Mouse (Mus musculus): ENCODE data around the gene Pik3ca. TPM values are rescaled to one million over a fixed set of nuclear protein-coding genes. Genes with fewer than 3 reads are reported as not detected.

The Pik3ca gene
- polyA plus RNA-seq, 1 experiment from 2014 or later: 16.7 TPM

DNA sequence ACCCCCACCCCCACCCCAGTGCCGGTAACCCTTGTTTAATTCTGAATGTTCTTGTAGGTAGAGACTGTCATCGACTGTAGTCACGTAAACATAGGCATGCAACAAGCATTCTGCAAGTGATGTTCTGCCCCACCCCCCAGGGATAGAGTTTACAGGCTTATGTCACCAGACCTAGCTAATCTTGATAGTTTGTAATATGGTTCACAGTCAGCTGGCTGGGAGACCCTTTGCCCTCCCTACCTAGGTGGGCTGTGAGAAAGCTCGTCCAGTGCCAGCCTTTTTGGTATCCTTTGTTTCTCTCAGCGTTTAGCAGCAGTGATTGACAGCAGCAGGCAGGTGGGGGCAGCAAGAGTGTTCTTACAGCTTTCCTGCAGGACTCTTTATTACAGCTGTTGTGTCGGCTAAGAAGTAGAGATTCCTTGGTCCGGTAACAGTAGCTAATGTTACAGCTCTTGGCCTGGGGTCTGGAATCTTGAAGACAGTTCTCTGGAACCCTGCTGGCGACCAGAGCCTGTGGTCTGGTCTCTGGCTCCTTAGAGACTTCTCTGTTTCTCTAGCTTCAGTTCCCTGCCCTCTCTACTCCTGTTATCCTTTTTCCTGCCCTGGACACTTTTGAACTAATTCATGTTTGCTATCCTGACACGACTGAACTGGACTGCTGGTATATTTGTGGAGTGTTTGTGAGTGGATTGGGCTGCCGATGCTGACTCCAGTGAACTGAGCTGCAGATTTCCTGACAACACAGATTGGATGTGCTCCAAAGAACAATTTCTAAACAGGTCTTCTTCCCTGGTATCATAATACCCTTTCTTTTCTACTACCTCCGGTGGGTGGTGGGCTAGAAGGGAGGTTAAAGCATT is 109.1 kb downstream of the Pik3ca start:
- 61% methylated on average over 11 of the region's 11 CpGs for WGBS
- ATAC-seq (replicated peaks; ENCODE audit: low FRiP score, low TSS enrichment, low read depth) (no peak), DNase-seq (ENCODE audit: low spot score) (no peak)

DNA sequence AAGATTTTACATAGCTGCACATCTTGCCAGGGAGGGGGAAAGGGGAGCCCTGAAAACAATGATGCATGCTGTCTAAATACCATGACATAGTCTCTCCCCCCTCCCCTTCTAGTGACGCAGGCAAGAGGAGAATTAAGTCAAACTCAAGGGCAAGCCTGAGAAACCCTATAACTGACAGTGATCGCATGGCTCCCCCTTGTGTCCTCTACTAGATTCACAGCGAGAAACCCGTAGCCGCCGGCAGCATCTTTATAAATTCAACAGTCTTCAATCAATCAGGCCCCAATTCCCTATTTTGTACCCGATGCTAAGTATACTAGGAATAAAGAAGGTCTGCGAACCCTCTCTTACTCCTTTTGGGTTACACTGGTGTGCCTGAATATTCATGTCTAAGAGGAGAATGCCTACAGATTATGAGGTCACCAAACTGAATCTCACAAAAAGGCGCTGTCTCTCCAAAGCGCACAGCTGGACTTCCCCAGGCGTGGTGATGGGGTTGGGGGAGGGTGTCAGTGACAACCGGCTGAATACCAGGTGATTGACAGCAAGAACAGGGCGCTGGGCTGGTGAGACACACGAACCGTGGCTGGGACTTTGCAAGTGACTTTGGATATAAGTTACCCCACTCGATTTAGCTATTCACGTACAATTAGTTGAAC is 111.3 kb downstream of the Pik3ca start:
- ATAC-seq (replicated peaks; ENCODE audit: low FRiP score, low TSS enrichment, low read depth) (no peak), DNase-seq (ENCODE audit: low spot score) (peak; percentile 82)
- 4% methylated on average over 17 of the region's 17 CpGs for WGBS
- 0 out of 2 replicates have a peak, but pooled peaks cover 8% of the 10 kb centered on the region for H3K36me3 ChIP-seq (ENCODE audit: control insufficient read depth, insufficient read depth, low read length)
- no peak overlapping the region for H3K4me3 ChIP-seq (ENCODE audit: low read depth, low read length)
- H3K9ac ChIP-seq (ENCODE audit: low read length): no peak overlapping the region
- no peak overlapping the region for H3K27ac ChIP-seq (ENCODE audit: low read depth)
- no peaks in the 10 kb centered on the region for H3K27me3 ChIP-seq (replicated peaks; ENCODE audit: control insufficient read depth, insufficient read depth, low read length)
- H3K9me3 ChIP-seq (ENCODE audit: control insufficient read depth, low read length): no peaks in the 10 kb centered on the region
- H3K4me2 ChIP-seq (ENCODE audit: low read length): peak overlapping the region; percentile 84
- peaks cover 17% of the 10 kb centered on the region for H3K4me1 ChIP-seq (replicated peaks; ENCODE audit: control insufficient read depth, insufficient read depth, low read length)

More for the DNA sequence above, 109.1 kb downstream of the Pik3ca start:
- Histone ChIP-seq H3K4me3 (ENCODE audit: low read depth, low read length) (no peak overlapping the region), H3K9me3 (ENCODE audit: control insufficient read depth, low read length) (no peaks in the 10 kb centered on the region), H3K4me1 (replicated peaks; ENCODE audit: control insufficient read depth, insufficient read depth, low read length) (peaks cover 9% of the 10 kb centered on the region; the same call in 1 of the 2 replicates), H3K27ac (ENCODE audit: low read depth) (no peak overlapping the region), H3K27me3 (replicated peaks; ENCODE audit: control insufficient read depth, insufficient read depth, low read length) (no peaks in the 10 kb centered on the region), H3K9ac (ENCODE audit: low read length) (no peak overlapping the region), H3K36me3 (ENCODE audit: control insufficient read depth, insufficient read depth, low read length) (no peaks in the 10 kb centered on the region), H3K4me2 (ENCODE audit: low read length) (no peak overlapping the region)

DNA sequence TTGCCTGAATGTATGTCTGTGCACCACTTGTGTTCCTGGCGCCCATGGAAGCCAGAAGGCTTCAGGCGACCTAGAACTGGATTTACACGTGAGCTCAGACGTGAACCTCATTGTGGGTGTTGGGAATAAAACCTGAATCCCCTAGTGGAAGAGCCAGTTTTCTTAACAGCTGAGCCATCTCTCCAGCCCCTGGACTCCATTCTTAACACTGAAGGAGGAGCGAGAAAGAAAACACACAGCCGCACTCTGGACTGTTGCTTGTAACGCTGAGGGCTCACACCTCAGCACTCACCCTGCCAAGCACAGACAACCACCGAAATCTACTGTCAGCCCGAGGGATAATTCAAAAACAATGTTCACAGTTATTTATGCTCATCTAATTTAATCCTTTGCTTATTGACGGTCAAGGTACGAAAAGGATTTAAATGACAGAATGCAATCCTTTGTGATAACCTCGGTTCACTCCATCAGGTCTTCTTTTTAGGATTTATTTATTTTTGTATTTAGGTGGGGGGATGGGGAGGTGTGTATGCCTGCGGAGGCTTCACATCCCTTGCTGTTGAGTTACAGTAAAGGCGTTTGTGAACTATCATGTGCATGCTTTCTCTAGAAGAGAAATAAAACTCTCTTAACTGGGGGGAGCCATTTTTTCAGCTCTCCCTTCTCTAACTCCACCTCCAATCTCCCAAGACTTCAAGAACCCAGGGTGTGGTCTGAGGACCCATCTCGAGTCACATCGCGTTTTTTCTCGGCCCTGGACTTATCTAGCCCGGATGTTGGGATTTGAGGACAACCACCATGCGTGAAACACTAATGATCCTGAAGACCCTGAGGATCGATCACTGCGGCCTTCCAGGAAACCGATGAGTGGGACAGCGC is 112.3 kb downstream of the Pik3ca start, which contains the start of gene Zfp639:
Gene Zfp639 (plus strand): TSS at position 764 of the 879 bp plus-strand sequence.
- peak within 1 kb of the TSS; percentile 95 for H3K9ac ChIP-seq (ENCODE audit: low read length)
- no peaks in the 10 kb centered on the region for H3K27me3 ChIP-seq (replicated peaks; ENCODE audit: control insufficient read depth, insufficient read depth, low read length)
- no peak for DNase-seq (ENCODE audit: low spot score)
- H3K36me3 ChIP-seq (ENCODE audit: control insufficient read depth, insufficient read depth, low read length): peaks cover 15% of the 10 kb centered on the region
- H3K27ac ChIP-seq (ENCODE audit: low read depth): peak within 1 kb of the TSS; percentile 55
- no peaks in the 10 kb centered on the region for H3K9me3 ChIP-seq (ENCODE audit: control insufficient read depth, low read length)
- WGBS: 6% methylated on average over 24 of the region's 24 CpGs
- peak within 1 kb of the TSS; percentile 87 for H3K4me3 ChIP-seq (ENCODE audit: low read depth, low read length)
- peak within 1 kb of the TSS; percentile 84 for H3K4me2 ChIP-seq (ENCODE audit: low read length)
- ATAC-seq (replicated peaks; ENCODE audit: low FRiP score, low TSS enrichment, low read depth): no peak; the same call in 1 of the 2 replicates
- peaks cover 17% of the 10 kb centered on the region for H3K4me1 ChIP-seq (replicated peaks; ENCODE audit: control insufficient read depth, insufficient read depth, low read length)

DNA sequence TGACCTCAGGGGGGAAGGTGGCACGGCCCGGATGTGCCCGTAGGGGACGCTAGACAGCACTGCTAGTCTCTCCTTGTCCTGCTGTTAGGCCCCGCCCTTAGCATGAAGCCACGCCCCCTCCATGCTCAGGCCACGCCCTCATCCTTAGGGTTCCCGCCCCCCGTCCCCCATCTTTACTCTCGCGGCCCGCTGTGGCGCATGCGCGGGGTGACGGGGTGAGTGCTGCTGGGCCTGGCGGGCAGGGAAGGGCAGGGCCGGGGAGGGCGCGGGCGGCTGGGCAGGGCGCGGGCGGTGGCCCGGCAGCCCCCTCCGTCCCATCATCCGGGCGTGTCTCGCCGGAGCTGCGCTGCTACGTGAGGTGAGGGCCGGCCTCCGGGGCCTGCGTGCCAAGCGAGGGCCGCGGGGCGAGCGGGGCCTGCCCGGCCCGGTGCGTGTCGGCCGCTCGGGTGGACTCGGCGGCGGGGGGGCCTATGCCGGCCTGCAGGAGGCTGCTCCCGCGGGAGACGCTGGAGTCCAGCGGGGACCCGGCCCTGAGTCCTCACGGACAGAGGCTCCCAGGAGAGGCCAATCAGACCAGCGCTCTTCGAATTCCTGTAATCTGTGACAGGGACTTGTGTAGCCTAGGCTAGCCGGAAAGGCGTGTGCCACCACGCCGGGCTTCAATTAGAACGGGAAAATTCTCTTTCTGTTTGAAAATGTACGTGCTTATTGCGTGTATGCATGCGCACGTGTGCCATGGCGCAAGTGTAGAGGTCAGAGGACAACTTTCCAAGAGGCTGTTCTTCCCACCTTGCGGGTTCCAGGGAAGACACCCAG is 113.1 kb downstream of the Pik3ca start:
- DNase-seq (ENCODE audit: low spot score): peak; percentile 99
- peak; percentile 96 for ATAC-seq (replicated peaks; ENCODE audit: low FRiP score, low TSS enrichment, low read depth)
- peak overlapping the region; percentile 95 for H3K9ac ChIP-seq (ENCODE audit: low read length)
- H3K4me2 ChIP-seq (ENCODE audit: low read length): peak overlapping the region; percentile 84
- peaks cover 22% of the 10 kb centered on the region for H3K36me3 ChIP-seq (ENCODE audit: control insufficient read depth, insufficient read depth, low read length)
- peaks cover 17% of the 10 kb centered on the region for H3K4me1 ChIP-seq (replicated peaks; ENCODE audit: control insufficient read depth, insufficient read depth, low read length)
- H3K4me3 ChIP-seq (ENCODE audit: low read depth, low read length): peak overlapping the region; percentile 87
- H3K9me3 ChIP-seq (ENCODE audit: control insufficient read depth, low read length): no peaks in the 10 kb centered on the region
- H3K27ac ChIP-seq (ENCODE audit: low read depth): peak overlapping the region; percentile 55
- under 1% methylated on average over 57 of the region's 69 CpGs for WGBS
- H3K27me3 ChIP-seq (replicated peaks; ENCODE audit: control insufficient read depth, insufficient read depth, low read length): no peaks in the 10 kb centered on the region

DNA sequence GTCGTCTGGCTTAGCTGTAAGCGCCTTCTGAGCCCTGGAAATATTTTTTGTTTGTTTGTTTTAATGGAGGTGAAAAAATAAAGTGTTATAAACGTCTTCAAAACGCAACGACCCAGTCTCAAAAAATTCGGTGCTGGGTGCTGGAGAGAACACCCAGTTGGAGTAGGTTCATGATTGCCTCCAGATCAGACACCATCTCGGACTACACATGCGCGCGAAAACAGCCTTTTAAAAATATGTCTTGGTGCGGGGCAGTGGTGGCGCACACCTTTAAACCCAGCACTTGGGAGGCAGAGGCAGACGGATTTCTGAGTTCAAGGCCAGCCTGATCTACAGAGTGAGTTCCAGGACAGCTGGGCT is 113.7 kb downstream of the Pik3ca start:
- whole genome bisulfite sequencing: 3% methylated on average over 13 of the region's 13 CpGs
- DNase-seq (ENCODE audit: low spot score) (no peak), ATAC-seq (replicated peaks; ENCODE audit: low FRiP score, low TSS enrichment, low read depth) (no peak)
- peaks cover 17% of the 10 kb centered on the region for H3K4me1 ChIP-seq (replicated peaks; ENCODE audit: control insufficient read depth, insufficient read depth, low read length)
- peak overlapping the region; percentile 95 for H3K9ac ChIP-seq (ENCODE audit: low read length)
- peak overlapping the region; percentile 87 for H3K4me3 ChIP-seq (ENCODE audit: low read depth, low read length)
- H3K36me3 ChIP-seq (ENCODE audit: control insufficient read depth, insufficient read depth, low read length): peaks cover 28% of the 10 kb centered on the region
- H3K27ac ChIP-seq (ENCODE audit: low read depth): peak overlapping the region; percentile 55; the same call in 1 of the 2 replicates
- no peaks in the 10 kb centered on the region for H3K27me3 ChIP-seq (replicated peaks; ENCODE audit: control insufficient read depth, insufficient read depth, low read length)
- peak overlapping the region; percentile 84 for H3K4me2 ChIP-seq (ENCODE audit: low read length)
- H3K9me3 ChIP-seq (ENCODE audit: control insufficient read depth, low read length): no peaks in the 10 kb centered on the region

DNA sequence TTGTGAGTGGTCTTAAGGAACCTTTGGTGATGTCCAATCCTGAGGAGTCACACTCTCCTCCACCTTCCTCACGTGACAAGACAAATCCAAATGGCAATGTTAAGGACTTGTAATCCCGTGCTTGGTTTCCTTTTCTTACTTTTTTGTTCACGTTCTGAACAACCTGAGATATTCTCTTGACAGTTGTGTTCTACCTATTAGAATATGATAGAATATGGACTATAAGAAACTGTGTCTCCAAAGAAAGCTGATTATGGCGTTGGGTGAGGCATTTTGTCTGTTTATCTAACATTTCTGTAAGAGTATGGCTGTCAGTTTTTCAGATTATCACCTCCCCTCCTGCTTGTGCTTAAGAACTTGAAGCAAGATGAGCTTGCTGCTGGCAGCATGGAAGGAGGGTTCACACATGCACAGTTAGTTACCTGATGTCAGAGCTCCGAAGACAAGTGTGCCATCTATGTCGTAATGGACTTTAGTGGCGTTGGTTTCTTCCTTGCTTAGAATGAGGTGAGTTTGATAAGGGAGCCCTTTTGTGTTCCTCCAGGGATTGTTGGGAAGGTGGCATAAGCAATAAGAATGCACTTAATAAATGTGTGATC is 115.3 kb downstream of the Pik3ca start:
- no peak overlapping the region for H3K9ac ChIP-seq (ENCODE audit: low read length)
- peaks cover 44% of the 10 kb centered on the region for H3K36me3 ChIP-seq (ENCODE audit: control insufficient read depth, insufficient read depth, low read length)
- WGBS: 87% methylated on average over 7 of the region's 7 CpGs
- no peak overlapping the region for H3K4me2 ChIP-seq (ENCODE audit: low read length)
- H3K27ac ChIP-seq (ENCODE audit: low read depth): no peak overlapping the region
- H3K4me3 ChIP-seq (ENCODE audit: low read depth, low read length): no peak overlapping the region
- no peaks in the 10 kb centered on the region for H3K27me3 ChIP-seq (replicated peaks; ENCODE audit: control insufficient read depth, insufficient read depth, low read length)
- DNase-seq (ENCODE audit: low spot score): no peak
- H3K9me3 ChIP-seq (ENCODE audit: control insufficient read depth, low read length): no peaks in the 10 kb centered on the region
- H3K4me1 ChIP-seq (replicated peaks; ENCODE audit: control insufficient read depth, insufficient read depth, low read length): peaks cover 17% of the 10 kb centered on the region
- no peak for ATAC-seq (replicated peaks; ENCODE audit: low FRiP score, low TSS enrichment, low read depth)

- no peak overlapping the region for H3K4me3 ChIP-seq (ENCODE audit: low read depth, low read length)
- H3K4me1 ChIP-seq (replicated peaks; ENCODE audit: control insufficient read depth, insufficient read depth, low read length): peaks cover 17% of the 10 kb centered on the region
- no peaks in the 10 kb centered on the region for H3K9me3 ChIP-seq (ENCODE audit: control insufficient read depth, low read length)
- DNase-seq (ENCODE audit: low spot score) (no peak), ATAC-seq (replicated peaks; ENCODE audit: low FRiP score, low TSS enrichment, low read depth) (no peak)
- H3K27me3 ChIP-seq (replicated peaks; ENCODE audit: control insufficient read depth, insufficient read depth, low read length): no peaks in the 10 kb centered on the region
- H3K27ac ChIP-seq (ENCODE audit: low read depth): no peak overlapping the region
- no peak overlapping the region for H3K4me2 ChIP-seq (ENCODE audit: low read length)
- H3K36me3 ChIP-seq (ENCODE audit: control insufficient read depth, insufficient read depth, low read length): peaks cover 51% of the 10 kb centered on the region
- no peak overlapping the region for H3K9ac ChIP-seq (ENCODE audit: low read length)
Measured at GRCm38 (mm10) chr3:32513528-32513927, 116.1 kb downstream of the Pik3ca start.

All from intestine, embryonic 14.5 days (tissue).